ENCODE assay signal across 25 mouse cellular contexts in genomic region chr14:11871752-11872344, GRCm38 (mm10).
DNase-seq lines count a peak whose midpoint lies in the region; ATAC-seq and TF ChIP-seq lines count a peak whose summit lies in the region.
"Had no signal": no experiment of that assay in that cellular context is flagged by ENCODE, and none has a peak within 500 bp of the region (broad histone marks: within the 10 kb centered on the region; RNA-seq: fewer than 3 reads in every experiment).

No protein-coding gene starts in this region.

- no peak overlapping the region for H3K9ac ChIP-seq in embryonic facial prominence, embryonic 12.5 days
- H3K9ac ChIP-seq in limb, embryonic 14.5 days (ENCODE audit: low read depth, low read length, severe bottlenecking): no peak overlapping the region
- H3K9ac ChIP-seq in forebrain, embryonic 13.5 days: no peak overlapping the region
- H3K9ac ChIP-seq: forebrain, postnatal 0 days; heart, embryonic 13.5 days; lung, embryonic 15.5 days; midbrain, embryonic 13.5 days had no signal

- H3K36me3 ChIP-seq in embryonic facial prominence, embryonic 12.5 days: no peaks in the 10 kb centered on the region
- H3K36me3 ChIP-seq in limb, embryonic 14.5 days (ENCODE audit: control insufficient read depth, insufficient read depth, low read length): no peaks in the 10 kb centered on the region
- no peaks in the 10 kb centered on the region for H3K36me3 ChIP-seq in forebrain, embryonic 13.5 days (ENCODE audit: poor library complexity, severe bottlenecking)
- H3K36me3 ChIP-seq: G1E; heart, embryonic 13.5 days; lung, embryonic 15.5 days; midbrain, embryonic 13.5 days had no signal

- peaks cover 20% of the 10 kb centered on the region for H3K4me1 ChIP-seq in embryonic facial prominence, embryonic 12.5 days
- peaks cover 27% of the 10 kb centered on the region for H3K4me1 ChIP-seq in limb, embryonic 14.5 days (ENCODE audit: control insufficient read depth, insufficient read depth, low read length)
- peaks cover 24% of the 10 kb centered on the region for H3K4me1 ChIP-seq in forebrain, embryonic 13.5 days

- no peak overlapping the region for H3K4me3 ChIP-seq in embryonic facial prominence, embryonic 12.5 days
- H3K4me3 ChIP-seq in limb, embryonic 14.5 days (replicated peaks; ENCODE audit: low read length): no peak overlapping the region
- H3K4me3 ChIP-seq in forebrain, embryonic 13.5 days: no peak overlapping the region
- H3K4me3 ChIP-seq: erythroblast, embryonic 14.5 days; heart, embryonic 13.5 days; lung, embryonic 15.5 days; midbrain, embryonic 13.5 days; myocyte had no signal

- no peak for TF ChIP-seq POLR2A in limb, embryonic 14.5 days (IDR thresholded peaks at IDR 0.05; ENCODE audit: borderline replicate concordance, extremely low read depth, insufficient read depth, insufficient read length)

- peak overlapping the region; percentile 12; the same call in 1 of the 2 replicates for H3K27ac ChIP-seq in embryonic facial prominence, embryonic 12.5 days
- H3K27ac ChIP-seq in limb, embryonic 14.5 days (replicated peaks; ENCODE audit: low read depth, low read length): no peak overlapping the region
- no peak overlapping the region for H3K27ac ChIP-seq in forebrain, embryonic 13.5 days
- H3K27ac ChIP-seq: heart, embryonic 13.5 days; lung, embryonic 15.5 days; macrophage; midbrain, embryonic 13.5 days had no signal

- H3K27me3 ChIP-seq in embryonic facial prominence, embryonic 12.5 days: no peaks in the 10 kb centered on the region
- H3K27me3 ChIP-seq in limb, embryonic 14.5 days (ENCODE audit: control insufficient read depth, insufficient read depth, low read length): no peaks in the 10 kb centered on the region
- H3K27me3 ChIP-seq in forebrain, embryonic 13.5 days: no peaks in the 10 kb centered on the region
- H3K27me3 ChIP-seq: heart, embryonic 13.5 days; lung, embryonic 15.5 days; midbrain, embryonic 13.5 days had no signal

- no peaks in the 10 kb centered on the region for H3K9me3 ChIP-seq in embryonic facial prominence, embryonic 12.5 days
- no peaks in the 10 kb centered on the region for H3K9me3 ChIP-seq in limb, embryonic 14.5 days (ENCODE audit: control insufficient read depth, low read length)
- H3K9me3 ChIP-seq in forebrain, embryonic 13.5 days (replicated peaks): no peaks in the 10 kb centered on the region
- H3K9me3 ChIP-seq: heart, embryonic 13.5 days; lung, embryonic 15.5 days; midbrain, embryonic 13.5 days had no signal

- intact Hi-C loops in left cerebral cortex, postnatal 14 days (cut with DNase I): no loop called here
- intact Hi-C loops in left cerebral cortex, postnatal 4 days (cut with DNase I): no loop called here

- H3K4me2 ChIP-seq in embryonic facial prominence, embryonic 12.5 days (replicated peaks): no peak overlapping the region
- H3K4me2 ChIP-seq in limb, embryonic 14.5 days (replicated peaks; ENCODE audit: low read depth, low read length, severe bottlenecking): no peak overlapping the region
- no peak overlapping the region for H3K4me2 ChIP-seq in forebrain, embryonic 13.5 days
- H3K4me2 ChIP-seq: heart, embryonic 13.5 days; liver, embryonic 11.5 days; lung, embryonic 15.5 days; midbrain, embryonic 13.5 days had no signal

- ATAC-seq in embryonic facial prominence, embryonic 12.5 days (ENCODE audit: insufficient number of reproducible peaks, insufficient read depth, low FRiP score, low TSS enrichment): no peak
- peak; percentile 47; the same call in 1 of the 2 replicates for ATAC-seq in limb, embryonic 14.5 days (ENCODE audit: low FRiP score, low read depth)
- no peak for ATAC-seq in forebrain, embryonic 13.5 days
- ATAC-seq: CD4-positive, CD25-positive, alpha-beta regulatory T cell, adult 4 months; forebrain, postnatal 0 days; hindbrain, embryonic 16.5 days; intestine, postnatal 0 days; midbrain, embryonic 13.5 days had no signal

- 33% methylated on average over 8 of the region's 8 CpGs for WGBS in embryonic facial prominence, embryonic 12.5 days
- WGBS in limb, embryonic 14.5 days: 36% methylated on average over 8 of the region's 8 CpGs
- WGBS in forebrain, embryonic 13.5 days: 65% methylated on average over 8 of the region's 8 CpGs

- peak; percentile 56 for DNase-seq in embryo, embryonic 10 days (ENCODE audit: low spot score)
- DNase-seq in embryo, embryonic 9.5 days (ENCODE audit: extremely low spot score): no peak
- DNase-seq in left cerebral cortex, postnatal 14 days (ENCODE audit: low spot score in 2 of 2): peak; percentile 36 to 52
- no peak for DNase-seq in left cerebral cortex, postnatal 4 days
- peak; percentile 68 for DNase-seq in limb, embryonic 14.5 days (ENCODE audit: low spot score)
- DNase-seq in cerebellum, postnatal 25 days: no peak
- DNase-seq: adrenal gland, adult 2 months; cerebellum, adult 11 months; cerebellum, postnatal 14 days; forebrain, postnatal 0 days; heart, postnatal 4 days; kidney, postnatal 10 days had no signal

Comparison
In these comparisons a context has a peak if more than half of its experiments do, and no peak if none do; other contexts are left out.
1. DNase-seq: peak in embryo, embryonic 10 days (single experiment), left cerebral cortex, postnatal 14 days (2 of 2) and limb, embryonic 14.5 days (single experiment); none in embryo, embryonic 9.5 days (single experiment), left cerebral cortex, postnatal 4 days (single experiment) and cerebellum, postnatal 25 days (0 of 2).